Mouse (Mus musculus): Measurements from ENCODE around the gene Adh6b.

DNA sequence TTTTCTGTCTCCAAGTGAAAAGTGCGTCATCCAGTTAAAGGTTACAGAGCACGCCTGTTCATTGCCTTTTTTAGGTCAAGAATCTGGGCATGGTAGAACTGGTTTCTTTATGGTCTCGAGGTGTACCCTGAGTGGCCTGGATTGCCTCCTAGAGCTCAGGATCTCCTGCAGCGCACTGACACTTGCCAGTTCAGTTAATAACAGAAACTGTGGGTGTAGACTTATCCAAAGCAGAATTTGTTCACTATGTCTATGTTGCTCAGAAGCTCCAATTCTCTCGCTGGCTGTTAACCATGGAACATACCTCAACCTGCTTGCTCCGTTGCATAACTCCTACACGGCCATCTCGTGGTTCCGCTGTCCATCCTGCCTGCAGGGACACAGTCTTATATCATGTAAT, 41.4 kb upstream of the Adh6b start:
- TF ChIP-seq POLR2A (IDR thresholded peaks at IDR 0.05; ENCODE audit: control insufficient read depth, low read depth, low read length), result no peak
- no peak for TF ChIP-seq CTCF (IDR thresholded peaks at IDR 0.05; ENCODE audit: control insufficient read depth, insufficient read depth, insufficient replicate concordance, low read depth, low read length)
